Mouse (Mus musculus) testis, adult 2 months (tissue): ENCODE data around the gene Rufy3.

Source experiments
- CTCF ChIP-seq: fragments of 200-500 bp; IDR thresholded peaks from 2 replicates; pipeline ENCODE4 v1.5.1; 2012; ENCODE audit warnings: low read depth, mild to moderate bottlenecking, inconsistent platforms, low read length, moderate library complexity; ENCODE audit not compliant: control insufficient read depth, insufficient read depth, insufficient replicate concordance
- POLR2A ChIP-seq: fragments of 200-500 bp; IDR thresholded peaks from 2 replicates; pipeline ENCODE4 v1.6.1; 2012; ENCODE audit warnings: low read depth, mild to moderate bottlenecking, inconsistent platforms, low read length, moderate library complexity; ENCODE audit not compliant: control insufficient read depth

DNA sequence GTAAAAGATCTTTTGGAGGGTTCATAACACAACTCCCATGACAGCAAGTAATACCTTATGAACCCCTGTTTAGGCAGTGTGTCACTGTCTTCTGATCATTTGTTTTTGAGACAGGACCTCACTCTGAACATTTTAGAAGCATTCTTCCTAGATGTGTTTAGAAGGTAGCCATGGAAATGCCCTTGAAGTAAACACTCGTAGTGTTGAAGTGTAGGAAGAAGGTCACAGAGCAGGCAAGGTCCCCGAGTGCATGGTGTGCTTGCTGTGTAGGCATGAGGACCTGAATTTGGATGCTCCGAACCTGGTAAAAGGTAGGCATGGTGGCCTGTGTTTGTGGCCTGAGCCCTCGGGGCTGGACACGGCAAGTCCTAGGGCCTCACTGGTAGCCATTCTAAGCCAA is 66.7 kb downstream of the Rufy3 start:
- no peak for TF ChIP-seq CTCF
- TF ChIP-seq POLR2A = no peak
